Mouse (Mus musculus) stomach, embryonic 14.5 days (tissue): ENCODE measurements around the gene Tm7sf2. TPM values are rescaled to one million over a fixed set of nuclear protein-coding genes. Genes with fewer than 3 reads are reported as not detected.

ENCODE experiments used
- microRNA-seq: library from miRNA; unstranded; fragments of <30 nt; microRNA quantifications from one replicate; pipeline ENCODE4, GENCODE M21; 2016
- polyA plus RNA-seq: library from polyadenylated mRNA; unstranded; fragments of >200 nt; fragmentation: Nextera tagmentation; extraction: Ambion mirVana; gene quantifications from 2 replicates; pipeline ENCODE4 v1.2.1, GENCODE M21; 2014

Tm7sf2 gene
- polyA plus RNA-seq, 1 experiment from 2014 or later, result 24.9 TPM

Small RNA genes within 50 kb of the gene (microRNA-seq; reads per million reads assigned to microRNA genes)
- 0.78 reads per million for gene Mir6988

Other genes with a start within 250 kb of the Tm7sf2 start
- gene Frmd8, start 193.1 kb downstream of the Tm7sf2 start, polyA plus RNA-seq, result 18.3 and 18.6 TPM in 2 replicates
- 1.8 and 2.8 TPM in 2 replicates for gene Slc25a45, start 190.6 kb downstream of the Tm7sf2 start, polyA plus RNA-seq
- gene Tigd3, start 174.2 kb downstream of the Tm7sf2 start, polyA plus RNA-seq, result 3.1 and 3.2 TPM in 2 replicates
- gene Dpf2, start 155.4 kb downstream of the Tm7sf2 start, polyA plus RNA-seq, result 132 and 148 TPM in 2 replicates
- 7.3 and 7.4 TPM in 2 replicates for gene Cdc42ep2, start 143.6 kb downstream of the Tm7sf2 start, polyA plus RNA-seq
- gene Pola2, start 104.2 kb downstream of the Tm7sf2 start, polyA plus RNA-seq, result 68.9 and 73.2 TPM in 2 replicates
- gene Slc22a20, start 82.2 kb downstream of the Tm7sf2 start, polyA plus RNA-seq, result not detected in 2 replicates
- gene Capn1, start 52.5 kb downstream of the Tm7sf2 start, polyA plus RNA-seq, result 16.1 and 16.6 TPM in 2 replicates
- gene Syvn1, start 21.8 kb downstream of the Tm7sf2 start, polyA plus RNA-seq, result 24.8 and 27.5 TPM in 2 replicates
- 75.5 and 77.4 TPM in 2 replicates for gene Mrpl49, start 10.6 kb downstream of the Tm7sf2 start, polyA plus RNA-seq
- gene Fau, start 10.5 kb downstream of the Tm7sf2 start, polyA plus RNA-seq, result 902 and 945 TPM in 2 replicates
- gene Znhit2, start 7.2 kb downstream of the Tm7sf2 start, polyA plus RNA-seq, result 27.6 and 30.8 TPM in 2 replicates
- 60.1 and 66.7 TPM in 2 replicates for gene Vps51, start 8.9 kb upstream of the Tm7sf2 start, polyA plus RNA-seq
- not detected in 2 replicates for gene Tmem262, start 11.7 kb upstream of the Tm7sf2 start, polyA plus RNA-seq
- 1.0 and 2.1 TPM in 2 replicates for gene Gm28374, start 13.9 kb upstream of the Tm7sf2 start, polyA plus RNA-seq
- 77.7 and 81.6 TPM in 2 replicates for gene Zfpl1, start 16.6 kb upstream of the Tm7sf2 start, polyA plus RNA-seq
- 37.2 and 39.0 TPM in 2 replicates for gene Cdca5, start 16.6 kb upstream of the Tm7sf2 start, polyA plus RNA-seq
- gene AC131692.1, start 26.0 kb upstream of the Tm7sf2 start, polyA plus RNA-seq, result 0.42 and 0.62 TPM in 2 replicates
- 0.54 and 0.64 TPM in 2 replicates for gene Naaladl1, start 37.4 kb upstream of the Tm7sf2 start, polyA plus RNA-seq
- 45.4 and 47.9 TPM in 2 replicates for gene Sac3d1, start 50.3 kb upstream of the Tm7sf2 start, polyA plus RNA-seq
- 27.6 and 30.6 TPM in 2 replicates for gene Snx15, start 59.9 kb upstream of the Tm7sf2 start, polyA plus RNA-seq
- 0.23 and 0.34 TPM in 2 replicates for gene Batf2, start 72.6 kb upstream of the Tm7sf2 start, polyA plus RNA-seq
- gene Arl2, start 73.2 kb upstream of the Tm7sf2 start, polyA plus RNA-seq, result 101 and 107 TPM in 2 replicates
- not detected in 2 replicates for gene Majin, start 116.0 kb upstream of the Tm7sf2 start, polyA plus RNA-seq
- gene Gpha2, start 158.0 kb upstream of the Tm7sf2 start, polyA plus RNA-seq, result 0.90 TPM in 1 of 2 replicates, not detected in the other
- 22.1 and 23.5 TPM in 2 replicates for gene Ppp2r5b, start 167.5 kb upstream of the Tm7sf2 start, polyA plus RNA-seq
- gene Atg2a, start 173.3 kb upstream of the Tm7sf2 start, polyA plus RNA-seq, result 9.2 and 10.4 TPM in 2 replicates
- 44.9 and 46.2 TPM in 2 replicates for gene Ehd1, start 208.4 kb upstream of the Tm7sf2 start, polyA plus RNA-seq
- 2.2 and 2.3 TPM in 2 replicates for gene Cdc42bpg, start 238.1 kb upstream of the Tm7sf2 start, polyA plus RNA-seq